Mouse (Mus musculus) stomach, adult 2 months (tissue): ENCODE data around the gene Fam135a. TPM values are rescaled to one million over a fixed set of nuclear protein-coding genes. Genes with fewer than 3 reads are reported as not detected.

Experiments used
- polyA plus RNA-seq: library from polyadenylated mRNA; depleted of rRNA; stranded (reverse); fragments of >200 nt; gene quantifications from 2 replicates; pipeline ENCODE4 v1.2.3, GENCODE M21; 2012; rRNA removed

The Fam135a gene
- 2.0 and 2.3 TPM in 2 replicates for polyA plus RNA-seq

GRCm38 (mm10) chr1:24099926-24100869 lies at the start of gene Fam135a:
Gene Fam135a (minus strand): TSS chr1:24100341.

DNA sequence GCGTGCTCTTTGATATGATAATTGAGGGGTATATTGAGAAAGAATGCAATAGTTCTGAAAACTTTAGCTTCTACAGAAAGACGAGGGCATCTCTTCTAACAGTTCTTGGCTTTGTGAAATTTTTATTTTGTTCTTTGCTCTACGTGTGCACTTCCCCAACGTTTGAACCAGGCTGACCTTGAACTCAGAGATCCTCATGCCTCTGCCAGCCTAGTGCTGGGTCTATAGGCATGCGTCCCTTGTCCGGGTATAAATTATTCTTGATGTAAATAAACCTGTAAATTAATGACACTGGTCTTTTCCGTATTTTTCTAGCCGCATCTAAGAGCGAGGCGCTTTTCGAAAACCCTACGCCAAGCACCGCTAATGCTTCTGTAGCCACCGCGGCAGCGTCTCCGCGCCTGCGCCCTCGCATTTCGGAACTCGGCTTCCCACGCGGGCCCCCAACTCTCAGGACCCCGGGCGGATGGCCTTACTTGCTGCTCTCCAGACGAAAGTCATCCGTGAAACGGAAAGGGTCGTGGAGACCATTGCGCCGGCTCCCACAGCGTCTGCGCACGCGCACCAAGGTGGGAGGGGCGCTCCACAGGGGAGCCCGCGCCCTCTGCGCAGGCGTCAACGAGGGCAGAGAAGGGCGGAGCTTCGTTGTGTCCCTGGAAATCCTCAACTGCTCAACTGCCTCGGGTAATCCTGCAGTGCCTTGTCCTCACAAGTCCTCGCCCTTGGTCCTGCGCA lies 94.9 kb downstream of the Fam135a start, which contains the start of gene Sdhaf4:
Sdhaf4 (minus strand) TSS at position 587 of the 735 bp plus-strand sequence.

Other genes with a start within 250 kb of the Fam135a start
- gene Smap1, start 178.0 kb downstream of the Fam135a start, polyA plus RNA-seq = 9.3 and 22.0 TPM in 2 replicates
- gene Sdhaf4, start 94.7 kb downstream of the Fam135a start, polyA plus RNA-seq = 0.71 and 2.0 TPM in 2 replicates
- gene Col9a1, start 77.3 kb upstream of the Fam135a start, polyA plus RNA-seq = not detected in 2 replicates